Mouse (Mus musculus) limb, embryonic 11.5 days (tissue): Measurements from ENCODE around the gene Ankmy1. TPM values are rescaled to one million over a fixed set of nuclear protein-coding genes. Genes with fewer than 3 reads are reported as not detected.

Experiments used
- ATAC-seq: fragments of 200-750 bp; cut with Nextera tagmentation; 2 replicates; pipeline ENCODE4 v1.8.0; 2017; ENCODE audit warnings: low read depth; ENCODE audit not compliant: insufficient number of reproducible peaks, low FRiP score, low TSS enrichment
- DNase-seq: peaks from one replicate; pipeline ENCODE4 v3.0.0-alpha.2; 2015; ENCODE audit warnings: low spot score
- H3K27ac ChIP-seq: fragments of 300-500 bp; sonication (generic); replicated peaks from 2 replicates; pipeline ENCODE4 v1.5.1; 2014; ENCODE audit warnings: low read depth, mild to moderate bottlenecking, low read length
- H3K27me3 ChIP-seq: fragments of 300-500 bp; sonication (generic); 2 replicates; pipeline ENCODE4 v1.6.1; 2014; ENCODE audit warnings: mild to moderate bottlenecking, low read length, mixed read lengths; ENCODE audit not compliant: control insufficient read depth, insufficient read depth
- H3K36me3 ChIP-seq: fragments of 300-500 bp; sonication (generic); 2 replicates; pipeline ENCODE4 v1.6.1; 2014; ENCODE audit warnings: mild to moderate bottlenecking, low read length, moderate library complexity, mixed read lengths; ENCODE audit not compliant: control insufficient read depth, insufficient read depth
- H3K4me1 ChIP-seq: fragments of 300-500 bp; sonication (generic); 2 replicates; pipeline ENCODE4 v1.6.1; 2014; ENCODE audit warnings: low read length, mixed read lengths; ENCODE audit not compliant: control insufficient read depth, insufficient read depth
- H3K4me2 ChIP-seq: fragments of 300-500 bp; sonication (generic); 2 replicates; pipeline ENCODE4 v1.6.1; 2014; ENCODE audit warnings: low read depth, mild to moderate bottlenecking, moderate library complexity; ENCODE audit not compliant: severe bottlenecking
- H3K4me3 ChIP-seq: fragments of 300-500 bp; sonication (generic); 2 replicates; pipeline ENCODE4 v1.5.1; 2014; ENCODE audit warnings: low read depth, low read length
- H3K9ac ChIP-seq: fragments of 300-500 bp; sonication (generic); 2 replicates; pipeline ENCODE4 v1.6.1; 2014; ENCODE audit warnings: mild to moderate bottlenecking, low read length
- H3K9me3 ChIP-seq: fragments of 300-500 bp; sonication (generic); 2 replicates; pipeline ENCODE4 v1.6.1; 2016; ENCODE audit warnings: low read length; ENCODE audit not compliant: control insufficient read depth
- whole genome bisulfite sequencing: fragments of 180-500 bp; shearing (Covaris S2); extraction: QIAGEN DNeasy Blood & Tissue Kit; methylation state at CpG from one replicate; pipeline ENCODE4 v1.1.7; 2014; 5-methylcytosine and 5-hydroxymethylcytosine counted together
- polyA plus RNA-seq: library from polyadenylated mRNA; unstranded; fragments of >200 nt; fragmentation: Nextera tagmentation; extraction: Ambion mirVana; gene quantifications from 2 replicates; pipeline ENCODE4 v1.2.1, GENCODE M21; 2014

Ankmy1 gene
- polyA plus RNA-seq, 1 experiment from 2014 or later, result 0.47 TPM

DNA sequence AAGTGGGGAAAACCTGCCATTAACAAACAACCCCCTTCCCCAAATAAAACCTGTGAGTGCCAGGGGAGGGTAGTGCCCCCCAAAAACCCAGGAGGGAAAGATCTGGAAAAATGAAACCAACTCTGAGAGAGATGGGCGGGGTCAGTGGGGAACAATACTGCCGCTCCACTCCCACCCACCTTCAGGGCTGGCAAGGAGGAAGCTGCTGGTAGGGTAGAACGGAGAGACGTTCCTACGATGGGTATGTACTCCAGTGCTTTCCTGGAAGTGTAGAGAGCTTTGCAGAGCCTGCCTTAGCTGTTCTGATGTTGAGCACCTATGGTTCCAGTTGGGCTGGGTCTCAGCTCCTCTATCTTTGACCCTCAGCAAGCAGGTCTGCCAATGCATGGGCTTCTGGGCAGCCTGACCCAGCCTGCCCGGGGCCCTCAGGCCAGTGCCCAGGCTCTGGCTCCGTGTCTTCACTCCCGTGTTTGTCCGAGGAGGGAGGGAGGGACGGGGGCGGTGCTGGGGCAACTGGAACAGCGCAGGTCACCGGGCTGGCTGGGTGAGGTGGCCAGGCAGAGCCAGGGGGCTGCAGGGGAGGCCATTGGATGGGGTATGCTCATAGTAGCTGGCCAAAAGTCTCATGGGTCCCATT is 52.6 kb downstream of the Ankmy1 start:
- Histone ChIP-seq H3K9ac (no peak overlapping the region), H3K4me3 (no peak overlapping the region), H3K9me3 (no peaks in the 10 kb centered on the region), H3K36me3 (peaks cover 11% of the 10 kb centered on the region), H3K27ac (no peak overlapping the region), H3K4me1 (peaks cover 23% of the 10 kb centered on the region), H3K27me3 (no peaks in the 10 kb centered on the region), H3K4me2 (no peak overlapping the region)
- ATAC-seq (no peak), DNase-seq (no peak)
- WGBS, result 70% methylated on average over 13 of the region's 13 CpGs

DNA sequence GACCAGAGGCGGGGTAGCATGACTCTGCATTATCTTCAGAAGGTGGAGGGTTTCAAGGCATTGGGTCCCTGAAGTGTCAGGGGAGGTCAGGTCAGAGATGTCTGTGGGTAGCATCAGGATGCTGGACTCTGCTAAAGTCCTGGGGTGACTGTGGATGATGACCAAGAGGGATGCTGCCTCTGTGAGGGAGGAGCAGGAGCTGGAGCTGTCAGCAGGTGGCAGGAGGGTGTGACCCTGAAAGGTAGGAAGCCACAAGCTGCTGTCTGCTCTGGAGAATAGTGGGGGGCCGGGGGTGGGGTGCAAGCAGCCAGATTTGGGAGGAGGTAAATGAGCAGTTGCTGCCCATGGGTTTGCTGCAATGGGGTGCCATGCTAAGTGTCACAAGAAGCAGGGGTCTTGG is 53.2 kb downstream of the Ankmy1 start:
- Histone ChIP-seq H3K4me1 (peaks cover 23% of the 10 kb centered on the region), H3K9ac (no peak overlapping the region), H3K4me3 (no peak overlapping the region), H3K9me3 (no peaks in the 10 kb centered on the region), H3K4me2 (no peak overlapping the region), H3K27ac (no peak overlapping the region), H3K36me3 (peaks cover 6% of the 10 kb centered on the region; the same call in 1 of the 2 replicates), H3K27me3 (no peaks in the 10 kb centered on the region)
- no peak for DNase-seq
- no peak for ATAC-seq
- WGBS, result 83% methylated on average over 2 of the region's 2 CpGs

DNA sequence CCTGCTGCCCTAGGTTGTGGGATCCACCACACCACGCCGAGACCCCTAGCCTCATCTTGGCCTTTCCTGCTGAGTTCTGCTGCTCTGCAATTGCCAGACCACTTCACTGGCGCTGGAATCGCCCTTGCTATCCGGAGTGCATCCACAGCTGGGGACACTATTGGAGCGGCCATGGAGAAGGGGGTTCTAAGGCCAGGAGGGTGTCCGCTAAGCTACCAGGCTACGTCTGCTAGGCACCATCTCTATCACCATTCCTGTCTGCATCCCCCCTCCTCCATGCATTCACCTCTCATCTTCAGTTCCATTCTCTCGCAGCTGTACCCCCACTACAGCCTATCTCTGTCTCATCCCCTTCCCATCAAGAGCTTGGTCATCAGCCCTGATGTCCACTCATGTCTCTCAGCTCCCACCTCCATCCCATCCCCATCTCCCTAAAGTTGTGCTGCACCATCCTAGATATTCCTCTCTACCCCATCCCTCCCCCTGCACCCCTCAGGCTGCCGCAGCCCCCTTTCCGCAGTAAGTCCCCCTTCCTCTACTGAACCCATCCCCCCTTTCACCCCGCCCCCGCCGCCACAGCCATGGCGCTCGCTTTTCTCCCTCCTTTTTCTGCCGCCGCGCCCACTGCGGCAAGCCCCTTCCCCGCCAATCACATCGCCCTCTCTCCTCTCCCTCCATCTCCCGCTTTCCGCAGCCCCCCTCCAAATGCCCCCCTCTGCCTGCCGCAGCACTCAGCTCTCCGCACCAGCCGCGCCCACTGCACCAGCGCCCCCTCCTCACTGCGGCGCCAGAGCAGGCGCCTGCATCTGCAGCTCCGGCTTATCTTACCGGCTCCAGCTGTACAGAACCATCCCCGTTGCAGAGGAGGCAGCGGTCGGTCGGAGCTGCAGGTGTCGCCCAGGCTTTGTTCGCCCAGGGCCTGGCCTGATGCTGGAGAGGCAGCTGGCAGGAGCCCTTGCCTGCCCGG is 54.5 kb downstream of the Ankmy1 start:
- ATAC-seq (peak; percentile 41; the same call in 1 of the 2 replicates), DNase-seq (peak; percentile 66)
- 9% methylated on average over 40 of the region's 41 CpGs for WGBS
- no peaks in the 10 kb centered on the region for H3K9me3 ChIP-seq
- peak overlapping the region; percentile 43; the same call in 1 of the 2 replicates for H3K9ac ChIP-seq
- H3K4me2 ChIP-seq, result peak overlapping the region; percentile 51
- peaks cover 2% of the 10 kb centered on the region; the same call in 1 of the 2 replicates for H3K36me3 ChIP-seq
- peak overlapping the region; percentile 28 for H3K4me3 ChIP-seq
- H3K4me1 ChIP-seq, result peaks cover 27% of the 10 kb centered on the region
- no peak overlapping the region for H3K27ac ChIP-seq
- H3K27me3 ChIP-seq, result no peaks in the 10 kb centered on the region

GRCm38 (mm10) chr1:92845889-92846288 is 56.8 kb downstream of the Ankmy1 start:
- no peak overlapping the region for H3K9ac ChIP-seq
- no peak overlapping the region for H3K27ac ChIP-seq
- H3K9me3 ChIP-seq, result no peaks in the 10 kb centered on the region
- no peak overlapping the region for H3K4me2 ChIP-seq
- peaks cover 27% of the 10 kb centered on the region for H3K4me1 ChIP-seq
- WGBS, result 86% methylated on average over 7 of the region's 7 CpGs
- ATAC-seq, result no peak
- no peak for DNase-seq
- no peak overlapping the region for H3K4me3 ChIP-seq
- H3K36me3 ChIP-seq, result no peaks in the 10 kb centered on the region
- H3K27me3 ChIP-seq, result no peaks in the 10 kb centered on the region

DNA sequence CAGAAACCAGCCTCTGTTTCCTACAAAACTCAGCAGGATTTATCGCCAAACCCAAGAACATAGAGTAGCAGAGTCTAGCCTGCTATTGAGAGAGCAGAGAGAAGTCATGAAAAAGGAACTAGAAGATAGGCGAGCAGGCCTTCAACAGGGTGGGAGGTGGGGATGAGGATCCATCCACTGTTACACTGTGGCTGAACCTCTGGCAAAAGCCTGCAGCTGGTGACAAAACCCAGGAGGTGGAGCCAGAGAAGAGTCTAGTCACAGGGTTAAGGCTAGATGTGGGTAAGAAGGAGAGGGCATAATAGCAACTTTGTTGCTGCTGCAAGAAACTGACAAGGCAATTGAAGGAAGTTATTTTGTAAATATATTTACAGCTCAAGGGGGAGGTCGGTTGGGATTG is 61.3 kb downstream of the Ankmy1 start:
- Histone ChIP-seq H3K4me1 (0 out of 2 replicates have a peak, but pooled peaks cover 5% of the 10 kb centered on the region), H3K9me3 (no peaks in the 10 kb centered on the region), H3K36me3 (no peaks in the 10 kb centered on the region; the same call in 1 of the 2 replicates), H3K9ac (no peak overlapping the region), H3K4me2 (no peak overlapping the region), H3K4me3 (no peak overlapping the region), H3K27me3 (no peaks in the 10 kb centered on the region), H3K27ac (no peak overlapping the region)
- ATAC-seq (no peak), DNase-seq (no peak)
- WGBS, result 79% methylated on average over 3 of the region's 3 CpGs

- H3K4me3 ChIP-seq, result no peak overlapping the region
- no peaks in the 10 kb centered on the region for H3K9me3 ChIP-seq
- ATAC-seq (no peak), DNase-seq (no peak)
- H3K9ac ChIP-seq, result no peak overlapping the region
- H3K36me3 ChIP-seq, result no peaks in the 10 kb centered on the region; the same call in 1 of the 2 replicates
- H3K4me1 ChIP-seq, result 0 out of 2 replicates have a peak, but pooled peaks cover 5% of the 10 kb centered on the region
- WGBS, result 85% methylated on average over 8 of the region's 8 CpGs
- no peak overlapping the region for H3K4me2 ChIP-seq
- H3K27me3 ChIP-seq, result no peaks in the 10 kb centered on the region
- no peak overlapping the region for H3K27ac ChIP-seq
These were observed 62.3 kb downstream of the Ankmy1 start for GRCm38 (mm10) chr1:92840231-92840890.

DNA sequence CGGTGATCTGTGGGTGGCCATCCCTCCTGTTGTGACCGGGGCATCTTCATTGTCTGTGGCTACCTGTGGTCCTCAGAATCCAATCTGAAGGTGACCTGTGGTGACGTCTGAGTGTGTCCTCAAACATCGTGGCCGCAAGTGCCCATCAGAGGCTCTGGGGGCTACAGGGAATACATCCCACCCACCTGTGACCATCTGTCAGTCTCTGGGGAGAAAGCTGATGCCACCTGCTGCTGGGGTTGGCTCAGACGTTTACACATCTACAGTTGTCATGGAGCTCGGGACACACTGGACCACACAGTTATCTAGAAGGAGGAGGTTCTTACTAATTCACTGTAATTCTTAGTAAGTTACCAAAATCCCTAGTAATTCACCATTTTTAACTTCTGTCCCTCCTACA is 63.5 kb downstream of the Ankmy1 start:
- Histone ChIP-seq H3K9ac (no peak overlapping the region), H3K4me1 (peaks cover 6% of the 10 kb centered on the region; the same call in 1 of the 2 replicates), H3K27ac (no peak overlapping the region), H3K27me3 (no peaks in the 10 kb centered on the region), H3K36me3 (no peaks in the 10 kb centered on the region; the same call in 1 of the 2 replicates), H3K4me3 (no peak overlapping the region), H3K9me3 (no peaks in the 10 kb centered on the region), H3K4me2 (no peak overlapping the region)
- no peak for ATAC-seq
- WGBS, result 84% methylated on average over 7 of the region's 7 CpGs
- no peak for DNase-seq
